Mouse (Mus musculus): ENCODE results near the gene Twf1. TPM values are rescaled to one million over a fixed set of nuclear protein-coding genes. Genes with fewer than 3 reads are reported as not detected.

Twf1 gene
- total RNA-seq (2021) (100 to 1,000 TPM in 1 of 2 experiments, 10 to 100 TPM in 1; 99.3 to 104 TPM), polyA plus RNA-seq (2012; rRNA removed) (22.7 and 27.5 TPM in 2 replicates)
- long read RNA-seq, transcript Twf1-201 (9 exons, 3,025 nt), result major isoform, 70 of 83 reads
- long read RNA-seq, partial matches to known transcripts, result 2 of 83 reads
- long read RNA-seq, other reads (novel, unspliced or antisense), result 11 of 83 reads

DNA sequence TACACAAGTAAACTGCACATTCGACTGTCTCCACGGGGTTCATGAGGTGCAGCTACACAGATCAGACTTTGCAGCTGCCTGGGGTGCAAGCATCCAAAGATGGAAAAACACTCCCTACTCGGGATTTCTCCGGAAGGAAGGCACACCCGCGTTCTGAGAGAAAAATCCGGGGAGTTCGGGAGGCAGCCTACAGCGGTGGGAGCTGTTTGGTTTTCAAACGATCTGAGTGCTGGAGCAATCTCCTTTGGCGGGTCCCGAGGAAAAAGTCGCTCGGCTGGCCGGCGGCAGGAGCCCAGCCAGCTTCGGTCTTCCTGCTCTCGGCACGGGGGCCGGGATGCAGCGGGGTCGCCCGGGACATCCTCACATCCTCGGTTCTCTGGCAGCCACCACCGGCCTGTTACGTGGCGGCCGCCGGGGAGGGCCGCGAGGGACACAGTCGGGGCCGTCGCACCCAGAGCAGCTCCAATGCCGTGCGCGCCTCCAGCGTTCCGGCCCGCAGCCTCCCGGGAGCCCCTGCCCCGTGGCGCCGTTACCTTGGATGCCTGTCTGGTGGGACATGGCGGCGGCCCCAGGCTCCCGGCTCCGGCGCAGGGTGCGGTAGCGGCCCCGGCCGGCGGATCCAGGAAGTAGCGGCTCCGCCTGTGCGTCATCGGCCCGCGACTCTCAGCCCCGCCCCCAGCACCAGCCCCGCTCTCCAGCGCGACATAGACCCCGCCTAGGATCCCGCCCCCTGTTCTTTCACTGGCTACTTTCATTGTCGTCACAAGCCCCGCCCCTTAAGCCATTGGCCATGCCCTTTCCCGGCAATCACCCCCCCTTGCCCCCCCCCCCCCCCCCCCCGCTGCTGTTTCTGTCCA lies at the start of gene Twf1:
Gene Twf1 (minus strand): TSS at position 671 of the 857 bp plus-strand sequence.
- DNase-seq, result peak; percentile 99

GRCm38 (mm10) chr15:94639126-94639525 lies 49.4 kb upstream of the Twf1 start:
- DNase-seq, result no peak

- DNase-seq, result no peak
Observed at GRCm38 (mm10) chr15:94638207-94638606, 48.5 kb upstream of the Twf1 start.

- DNase-seq, result no peak
Observed at GRCm38 (mm10) chr15:94634524-94634923, 44.8 kb upstream of the Twf1 start.

DNA sequence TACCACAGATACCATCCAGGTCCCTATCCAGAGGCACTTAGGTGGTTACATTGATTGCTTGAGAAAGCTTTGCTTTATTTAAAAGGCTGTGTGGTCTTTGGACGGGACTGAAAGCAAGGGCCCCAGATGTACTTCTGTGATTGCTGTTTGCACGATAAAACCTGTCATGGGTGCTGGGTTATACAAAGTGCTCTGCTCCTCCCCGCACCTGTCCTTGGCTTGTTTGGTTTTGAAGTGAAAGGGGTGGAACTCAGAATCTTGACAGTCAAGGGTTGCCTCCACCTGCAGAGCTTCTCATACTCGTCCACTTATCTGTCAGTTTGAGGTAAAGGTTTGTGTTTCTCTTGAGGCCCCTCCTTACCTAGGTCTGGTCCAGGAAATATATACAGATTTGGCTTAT lies 40.9 kb upstream of the Twf1 start:
- no peak for DNase-seq

DNA sequence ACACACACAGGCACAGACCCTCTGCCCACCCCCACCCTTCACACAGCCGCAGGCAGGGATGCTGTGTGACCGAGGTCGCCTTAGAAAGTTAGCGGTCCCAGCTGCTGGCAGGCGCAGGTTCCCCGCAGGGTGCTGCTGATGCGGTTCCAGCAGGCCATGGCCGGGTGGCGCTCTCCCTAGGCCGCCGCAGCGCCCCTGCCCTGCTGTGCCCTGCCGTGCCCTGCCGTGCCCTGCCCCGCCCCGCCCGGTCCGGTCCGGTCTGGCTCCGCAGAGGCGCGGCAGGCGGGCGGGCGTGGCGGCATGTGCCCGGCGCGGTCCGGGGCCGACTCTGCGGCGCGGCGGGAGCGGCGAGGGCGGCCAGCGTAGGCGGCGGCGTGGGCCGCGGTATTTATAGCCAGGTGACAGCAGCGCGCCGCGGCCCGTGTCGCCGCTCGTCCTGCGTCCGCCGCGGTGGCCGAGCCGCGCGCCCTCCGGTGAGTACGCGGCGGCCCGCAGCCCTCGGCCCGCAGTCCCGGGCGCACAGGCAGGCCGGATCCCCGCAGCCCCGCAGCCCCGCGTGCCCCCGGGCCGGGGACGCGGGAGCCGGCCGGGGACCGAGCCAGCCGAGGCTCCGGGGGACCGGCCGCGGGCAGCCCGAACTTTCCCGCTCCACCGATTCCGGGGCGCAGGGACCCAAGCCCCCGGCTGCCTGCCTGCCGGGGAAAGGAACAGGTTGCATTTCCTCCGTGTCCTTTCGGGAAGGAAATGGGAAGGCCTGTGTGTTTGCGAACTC lies 39.3 kb upstream of the Twf1 start, which contains the start of gene Tmem117:
Gene Tmem117 (plus strand): TSS at position 403 of the 772 bp plus-strand sequence.
- peak; percentile 75 for DNase-seq

- DNase-seq, result no peak
Observed at GRCm38 (mm10) chr15:94628463-94628829, 38.8 kb upstream of the Twf1 start.

- no peak for DNase-seq
Observed at GRCm38 (mm10) chr15:94620909-94621308, 31.2 kb upstream of the Twf1 start.

DNA sequence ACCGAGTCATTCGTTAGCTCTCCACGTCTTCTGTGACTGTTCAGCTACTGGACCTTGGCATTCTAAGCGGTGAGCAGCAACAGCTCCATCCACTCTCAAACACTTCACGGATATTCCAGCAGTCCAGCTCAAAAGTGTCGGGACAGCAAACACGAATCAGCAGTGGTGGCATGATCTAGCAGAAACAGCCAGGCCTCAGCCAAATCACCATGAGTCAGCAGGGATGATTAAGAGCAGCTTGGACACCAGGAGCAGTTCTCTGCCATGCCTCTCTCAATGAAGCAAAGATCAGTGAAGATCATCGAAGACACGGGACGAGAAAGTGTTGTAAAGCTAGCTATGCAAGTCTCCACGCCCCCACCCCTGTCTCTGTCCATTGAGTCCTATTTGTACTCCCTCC lies 26.3 kb upstream of the Twf1 start:
- peak; percentile 73 for DNase-seq

DNA sequence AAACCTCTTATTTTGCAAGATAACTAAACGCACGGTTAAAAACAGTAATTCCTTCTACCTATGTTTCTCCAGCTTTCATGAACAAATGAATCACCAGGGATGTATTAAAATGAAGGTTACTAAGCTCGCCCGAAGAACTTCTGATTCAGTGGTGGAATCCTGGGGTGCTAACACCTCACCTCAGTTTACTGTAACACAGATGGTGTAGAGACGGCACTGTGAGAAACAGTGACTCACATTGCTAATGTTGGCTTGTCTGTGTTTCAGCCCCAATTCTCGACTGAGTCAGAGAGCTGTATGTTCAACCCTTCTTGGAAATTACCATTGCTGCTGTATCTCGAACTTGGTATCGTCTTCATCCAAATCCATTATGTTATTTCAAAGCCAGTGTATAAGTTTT lies 18.1 kb upstream of the Twf1 start:
- DNase-seq, result no peak

DNA sequence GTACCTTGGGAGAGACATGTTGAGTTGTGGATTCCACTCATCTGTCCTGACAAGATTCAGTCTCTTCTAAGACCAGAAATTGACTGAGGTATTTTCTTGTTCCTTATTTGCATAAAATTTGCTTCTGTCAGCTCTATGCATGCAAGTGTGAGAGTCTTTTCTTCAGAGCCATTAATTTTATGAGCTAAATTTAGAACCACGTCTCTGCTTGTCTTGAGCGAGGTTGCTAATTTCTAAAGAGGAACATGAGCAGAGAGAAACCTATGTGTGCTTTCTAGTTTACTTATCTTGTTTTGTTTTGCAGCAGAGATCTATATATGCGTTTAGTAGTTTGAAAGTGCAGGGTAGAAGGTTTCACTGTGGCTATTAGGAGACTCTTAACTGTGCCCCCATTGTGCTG lies 12.8 kb upstream of the Twf1 start:
- no peak for DNase-seq

- DNase-seq, result peak; percentile 64
Observed at GRCm38 (mm10) chr15:94601339-94601738, 11.7 kb upstream of the Twf1 start.

- peak; percentile 12 for DNase-seq
Observed at GRCm38 (mm10) chr15:94600145-94600707, 10.5 kb upstream of the Twf1 start.

- no peak for DNase-seq
Observed at GRCm38 (mm10) chr15:94593586-94593985, 3.9 kb upstream of the Twf1 start.

GRCm38 (mm10) chr15:94591356-94591755 lies 1.7 kb upstream of the Twf1 start:
- DNase-seq, result no peak

DNA sequence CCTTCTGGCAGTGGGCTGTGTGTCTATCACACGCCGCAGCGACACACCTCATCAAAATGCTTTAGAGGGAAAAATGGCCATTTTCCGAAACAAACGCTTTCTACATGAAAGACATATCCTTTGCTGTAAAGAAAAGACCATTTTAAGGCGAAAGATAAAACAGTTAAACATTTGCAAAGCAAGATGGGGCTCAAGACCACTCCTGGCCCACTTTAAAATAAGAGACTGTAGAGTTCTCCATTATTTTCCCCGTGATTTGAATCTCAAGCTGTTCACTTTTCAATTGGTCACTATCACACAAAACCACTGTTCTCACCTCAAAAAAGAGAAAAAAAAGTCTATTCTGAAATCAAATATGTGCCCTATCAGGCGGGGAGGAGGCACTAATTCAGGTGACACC lies 394 bp upstream of the Twf1 start:
- no peak for DNase-seq

GRCm38 (mm10) chr15:94587826-94588715 lies 1.6 kb downstream of the Twf1 start:
- no peak for DNase-seq

DNA sequence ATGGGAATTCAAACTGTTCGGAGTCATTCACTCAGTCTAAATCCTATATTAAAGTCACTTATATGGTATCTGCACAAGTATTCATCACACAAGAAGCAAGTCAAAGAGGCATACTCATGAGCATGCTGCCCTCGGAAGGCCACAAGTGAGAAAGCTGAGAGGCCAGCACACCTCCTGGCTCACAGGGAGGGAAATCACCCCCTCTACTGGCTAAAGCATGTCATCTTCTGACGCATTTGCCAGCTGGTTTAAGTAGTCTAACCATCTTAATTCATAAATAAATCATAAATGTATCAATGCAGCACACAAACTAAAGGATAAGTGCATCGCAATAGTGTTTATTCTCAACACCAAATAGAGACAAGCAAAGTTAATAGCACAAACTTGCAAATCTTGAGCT lies 5.0 kb downstream of the Twf1 start:
- no peak for DNase-seq

- no peak for DNase-seq
Observed at GRCm38 (mm10) chr15:94583153-94583552, 6.5 kb downstream of the Twf1 start.

- peak; percentile 16 for DNase-seq
Observed at GRCm38 (mm10) chr15:94582000-94582593, 7.6 kb downstream of the Twf1 start.
